Mouse (Mus musculus) hindbrain, postnatal 0 days (tissue): ENCODE results near the gene Trp73. TPM values are rescaled to one million over a fixed set of nuclear protein-coding genes. Genes with fewer than 3 reads are reported as not detected.

ENCODE experiments used
- ATAC-seq: fragments of 200-750 bp; cut with Nextera tagmentation; 2 replicates; pipeline ENCODE4 v1.8.0; 2017; ENCODE audit warnings: mild to moderate bottlenecking, moderate TSS enrichment, moderate library complexity
- DNase-seq: peaks from one replicate; pipeline ENCODE4 v3.0.0-alpha.2; 2015; ENCODE audit warnings: low spot score
- H3K27ac ChIP-seq: fragments of 300-500 bp; sonication (generic); 2 replicates; pipeline ENCODE4 v1.5.1; 2014; ENCODE audit warnings: mild to moderate bottlenecking
- H3K27me3 ChIP-seq: fragments of 300-500 bp; sonication (generic); 2 replicates; pipeline ENCODE4 v1.6.1; 2014; ENCODE audit warnings: low read length, mixed read lengths; ENCODE audit not compliant: insufficient read depth
- H3K36me3 ChIP-seq: fragments of 300-500 bp; sonication (generic); 2 replicates; pipeline ENCODE4 v1.6.1; 2014; ENCODE audit warnings: low read length, mixed read lengths; ENCODE audit not compliant: insufficient read depth
- H3K4me1 ChIP-seq: fragments of 300-500 bp; sonication (generic); 2 replicates; pipeline ENCODE4 v1.6.1; 2014; ENCODE audit warnings: antibody characterized with exemption, low read length, mixed read lengths; ENCODE audit not compliant: insufficient read depth
- H3K4me2 ChIP-seq: fragments of 300-500 bp; sonication (generic); 2 replicates; pipeline ENCODE4 v1.6.1; 2014; ENCODE audit warnings: low read depth, mild to moderate bottlenecking, low read length, moderate library complexity, mixed read lengths
- H3K4me3 ChIP-seq: fragments of 300-500 bp; sonication (generic); 2 replicates; pipeline ENCODE4 v1.5.1; 2014; ENCODE audit warnings: low read length
- H3K9ac ChIP-seq: fragments of 300-500 bp; sonication (generic); replicated peaks from 2 replicates; pipeline ENCODE4 v1.6.1; 2014; ENCODE audit warnings: mild to moderate bottlenecking, low read length, moderate library complexity, mixed read lengths
- H3K9me3 ChIP-seq: fragments of 300-500 bp; sonication (generic); 2 replicates; pipeline ENCODE4 v1.6.1; 2016; ENCODE audit warnings: low read length, mixed read lengths
- CTCF ChIP-seq: IDR thresholded peaks from 2 replicates; pipeline ENCODE4 v1.5.1; 2016; ENCODE audit warnings: antibody characterized with exemption, control low read depth, low read depth
- WGBS: fragments of 180-500 bp; shearing (Covaris S2); extraction: QIAGEN DNeasy Blood & Tissue Kit; methylation state at CpG from one replicate; pipeline ENCODE4 v1.1.7; 2014; 5-methylcytosine and 5-hydroxymethylcytosine counted together
- polyA plus RNA-seq: library from polyadenylated mRNA; unstranded; fragments of >200 nt; fragmentation: Nextera tagmentation; extraction: Ambion mirVana; gene quantifications from 2 replicates; pipeline ENCODE4 v1.2.1, GENCODE M21; 2015
- total RNA-seq: library from RNA; depleted of rRNA; stranded (reverse); fragments of >200 nt; gene quantifications from 2 replicates; pipeline ENCODE4 v1.2.3, GENCODE M21; 2014

Trp73 gene
- total and polyA plus RNA-seq, 2 experiments from 2014 or later = 0.96 to 1.2 TPM

- WGBS = 72% methylated on average over 13 of the region's 13 CpGs
- H3K4me3 ChIP-seq = no peak overlapping the region
- no peaks in the 10 kb centered on the region; the same call in 1 of the 2 replicates for H3K27me3 ChIP-seq
- ATAC-seq (no peak), DNase-seq (no peak)
- TF ChIP-seq CTCF = no peak
- no peak overlapping the region for H3K4me2 ChIP-seq
- no peak overlapping the region for H3K27ac ChIP-seq
- H3K4me1 ChIP-seq = 0 out of 2 replicates have a peak, but pooled peaks cover 5% of the 10 kb centered on the region
- H3K9ac ChIP-seq = no peak overlapping the region
- H3K36me3 ChIP-seq = no peaks in the 10 kb centered on the region
- no peaks in the 10 kb centered on the region for H3K9me3 ChIP-seq
Measured at GRCm38 (mm10) chr4:154106497-154107061, 33.4 kb downstream of the Trp73 start.

- DNase-seq (peak; percentile 83), ATAC-seq (peak; percentile 28; the same call in 1 of the 2 replicates)
- Histone ChIP-seq H3K9ac (no peak overlapping the region), H3K27ac (no peak overlapping the region), H3K27me3 (no peaks in the 10 kb centered on the region; the same call in 1 of the 2 replicates), H3K4me1 (0 out of 2 replicates have a peak, but pooled peaks cover 5% of the 10 kb centered on the region), H3K4me2 (peak overlapping the region; percentile 47), H3K9me3 (no peaks in the 10 kb centered on the region), H3K36me3 (no peaks in the 10 kb centered on the region), H3K4me3 (no peak overlapping the region)
- 23% methylated on average over 20 of the region's 20 CpGs for WGBS
- TF ChIP-seq CTCF = peak; percentile 89
Measured at GRCm38 (mm10) chr4:154105381-154106001, 34.5 kb downstream of the Trp73 start.

GRCm38 (mm10) chr4:154103912-154104311 is 36.1 kb downstream of the Trp73 start:
- Histone ChIP-seq H3K4me3 (no peak overlapping the region), H3K36me3 (no peaks in the 10 kb centered on the region), H3K4me1 (no peaks in the 10 kb centered on the region), H3K27ac (no peak overlapping the region), H3K9ac (no peak overlapping the region), H3K9me3 (no peaks in the 10 kb centered on the region), H3K4me2 (no peak overlapping the region), H3K27me3 (no peaks in the 10 kb centered on the region; the same call in 1 of the 2 replicates)
- no peak for TF ChIP-seq CTCF
- 93% methylated on average over 10 of the region's 10 CpGs for WGBS
- no peak for ATAC-seq
- no peak for DNase-seq

GRCm38 (mm10) chr4:154103386-154103785 is 36.6 kb downstream of the Trp73 start:
- no peak for TF ChIP-seq CTCF
- Histone ChIP-seq H3K27me3 (no peaks in the 10 kb centered on the region; the same call in 1 of the 2 replicates), H3K27ac (no peak overlapping the region), H3K9ac (no peak overlapping the region), H3K36me3 (no peaks in the 10 kb centered on the region), H3K4me1 (no peaks in the 10 kb centered on the region), H3K4me3 (no peak overlapping the region), H3K4me2 (no peak overlapping the region), H3K9me3 (no peaks in the 10 kb centered on the region)
- 55% methylated on average over 8 of the region's 8 CpGs for WGBS
- ATAC-seq (no peak), DNase-seq (no peak)

GRCm38 (mm10) chr4:154099361-154099760 is 40.6 kb downstream of the Trp73 start:
- Histone ChIP-seq H3K4me3 (no peak overlapping the region), H3K9me3 (no peaks in the 10 kb centered on the region), H3K9ac (no peak overlapping the region), H3K4me1 (no peaks in the 10 kb centered on the region), H3K27ac (no peak overlapping the region), H3K36me3 (no peaks in the 10 kb centered on the region), H3K27me3 (no peaks in the 10 kb centered on the region), H3K4me2 (no peak overlapping the region)
- TF ChIP-seq CTCF = peak; percentile 5; the same call in 1 of the 2 replicates
- 39% methylated on average over 7 of the region's 7 CpGs for WGBS
- DNase-seq = peak; percentile 22
- ATAC-seq = no peak

- Histone ChIP-seq H3K4me2 (no peak overlapping the region), H3K36me3 (no peaks in the 10 kb centered on the region), H3K9me3 (no peaks in the 10 kb centered on the region), H3K4me1 (no peaks in the 10 kb centered on the region), H3K27ac (no peak overlapping the region), H3K27me3 (no peaks in the 10 kb centered on the region), H3K4me3 (no peak overlapping the region), H3K9ac (no peak overlapping the region)
- ATAC-seq (no peak), DNase-seq (no peak)
- no peak for TF ChIP-seq CTCF
- 29% methylated on average over 6 of the region's 6 CpGs for WGBS
Measured at GRCm38 (mm10) chr4:154096111-154096510, 43.9 kb downstream of the Trp73 start.

GRCm38 (mm10) chr4:154093210-154093609 is 46.8 kb downstream of the Trp73 start:
- H3K4me3 ChIP-seq = no peak overlapping the region
- DNase-seq (no peak), ATAC-seq (no peak)
- TF ChIP-seq CTCF = peak; percentile 51
- H3K9me3 ChIP-seq = no peaks in the 10 kb centered on the region
- H3K27ac ChIP-seq = no peak overlapping the region
- no peaks in the 10 kb centered on the region for H3K36me3 ChIP-seq
- no peak overlapping the region for H3K9ac ChIP-seq
- 28% methylated on average over 9 of the region's 9 CpGs for WGBS
- H3K4me1 ChIP-seq = no peaks in the 10 kb centered on the region
- H3K4me2 ChIP-seq = no peak overlapping the region
- H3K27me3 ChIP-seq = 0 out of 2 replicates have a peak, but pooled peaks cover 3% of the 10 kb centered on the region
